Mouse (Mus musculus): ENCODE results near the gene Pxk.

- no peak for TF ChIP-seq EP300 (optimal IDR thresholded peaks at IDR 0.05)
- no peak for TF ChIP-seq CTCF (IDR thresholded peaks at IDR 0.05; ENCODE audit: low read depth)
Observed at GRCm38 (mm10) chr14:8180371-8181035, 82.5 kb downstream of the Pxk start.

Data from stomach, postnatal 0 days (tissue).